Mouse (Mus musculus): ENCODE results near the gene Trir. TPM values are rescaled to one million over a fixed set of nuclear protein-coding genes. Genes with fewer than 3 reads are reported as not detected.

The Trir gene
- total and polyA plus RNA-seq, 2 experiments, result 69.5 to 94.1 TPM

- no peaks in the 10 kb centered on the region for H3K36me3 ChIP-seq (ENCODE audit: control insufficient read depth, insufficient read depth, low read length)
- peak; percentile 74 for DNase-seq (ENCODE audit: extremely low read depth, low read depth, low spot score)
- 1% methylated on average over 15 of the region's 15 CpGs for WGBS
Measured at GRCm38 (mm10) chr8:84989810-84990209, 36.8 kb upstream of the Trir start.

GRCm38 (mm10) chr8:84990349-84990748 lies 36.3 kb upstream of the Trir start, which contains the start of gene Hook2:
Hook2 (plus strand) TSS chr8:84990603.
- Histone ChIP-seq H3K4me3 (ENCODE audit: insufficient read depth, low read depth, low read length) (peak within 1 kb of the TSS; percentile 73), H3K79me2 (ENCODE audit: control insufficient read depth, insufficient read depth, low read length) (no peaks in the 10 kb centered on the region), H3K27me3 (ENCODE audit: control insufficient read depth, insufficient read depth, low read length) (no peaks in the 10 kb centered on the region), H3K9ac (ENCODE audit: low read depth, low read length) (peak within 1 kb of the TSS; percentile 85), H3K27ac (replicated peaks; ENCODE audit: insufficient read depth, low read depth, low read length) (peak within 1 kb of the TSS; percentile 86), H3K36me3 (ENCODE audit: control insufficient read depth, insufficient read depth, low read length) (no peaks in the 10 kb centered on the region), H3K4me1 (ENCODE audit: control insufficient read depth, insufficient read depth, low read length) (peaks cover 11% of the 10 kb centered on the region; the same call in 1 of the 2 replicates)
- DNase-seq (ENCODE audit: extremely low read depth, low read depth, low spot score), result peak; percentile 94
- peak; percentile 99 for TF ChIP-seq CTCF (IDR thresholded peaks at IDR 0.05; ENCODE audit: low read depth, low read length)
- peak; percentile 56; the same call in 1 of the 2 replicates for TF ChIP-seq POLR2A (IDR thresholded peaks at IDR 0.05; ENCODE audit: extremely low read depth, insufficient read depth, low read length)
- WGBS, result under 1% methylated on average over 28 of the region's 28 CpGs

More at GRCm38 (mm10) chr8:84989810-84990209, 36.8 kb upstream of the Trir start:
- Histone ChIP-seq H3K9ac (ENCODE audit: low read depth, low read length) (peak overlapping the region; percentile 68), H3K79me2 (ENCODE audit: control insufficient read depth, insufficient read depth, low read length) (no peaks in the 10 kb centered on the region), H3K4me3 (ENCODE audit: insufficient read depth, low read depth, low read length) (peak overlapping the region; percentile 36), H3K27me3 (ENCODE audit: control insufficient read depth, insufficient read depth, low read length) (no peaks in the 10 kb centered on the region), H3K27ac (replicated peaks; ENCODE audit: insufficient read depth, low read depth, low read length) (peak overlapping the region; percentile 86), H3K4me1 (ENCODE audit: control insufficient read depth, insufficient read depth, low read length) (peaks cover 11% of the 10 kb centered on the region; the same call in 1 of the 2 replicates)
- no peak for TF ChIP-seq POLR2A (IDR thresholded peaks at IDR 0.05; ENCODE audit: extremely low read depth, insufficient read depth, low read length)
- peak; percentile 91 for TF ChIP-seq CTCF (IDR thresholded peaks at IDR 0.05; ENCODE audit: low read depth, low read length)

- Histone ChIP-seq H3K79me2 (ENCODE audit: control insufficient read depth, insufficient read depth, low read length) (no peaks in the 10 kb centered on the region), H3K27me3 (ENCODE audit: control insufficient read depth, insufficient read depth, low read length) (no peaks in the 10 kb centered on the region), H3K9ac (ENCODE audit: low read depth, low read length) (peak overlapping the region; percentile 85), H3K4me1 (ENCODE audit: control insufficient read depth, insufficient read depth, low read length) (peaks cover 11% of the 10 kb centered on the region; the same call in 1 of the 2 replicates), H3K4me3 (ENCODE audit: insufficient read depth, low read depth, low read length) (peak overlapping the region; percentile 73), H3K36me3 (ENCODE audit: control insufficient read depth, insufficient read depth, low read length) (peaks cover 1% of the 10 kb centered on the region; the same call in 1 of the 2 replicates), H3K27ac (replicated peaks; ENCODE audit: insufficient read depth, low read depth, low read length) (peak overlapping the region; percentile 75)
- WGBS, result 6% methylated on average over 15 of the region's 15 CpGs
- TF ChIP-seq CTCF (IDR thresholded peaks at IDR 0.05; ENCODE audit: low read depth, low read length), result no peak
- TF ChIP-seq POLR2A (IDR thresholded peaks at IDR 0.05; ENCODE audit: extremely low read depth, insufficient read depth, low read length), result no peak
- peak; percentile 77 for DNase-seq (ENCODE audit: extremely low read depth, low read depth, low spot score)
Measured at GRCm38 (mm10) chr8:84990836-84991235, 35.8 kb upstream of the Trir start.

GRCm38 (mm10) chr8:84994375-84994774 lies 32.2 kb upstream of the Trir start:
- 94% methylated on average over 9 of the region's 9 CpGs for WGBS
- H3K79me2 ChIP-seq (ENCODE audit: control insufficient read depth, insufficient read depth, low read length), result no peaks in the 10 kb centered on the region
- TF ChIP-seq POLR2A (IDR thresholded peaks at IDR 0.05; ENCODE audit: extremely low read depth, insufficient read depth, low read length), result no peak
- TF ChIP-seq CTCF (IDR thresholded peaks at IDR 0.05; ENCODE audit: low read depth, low read length), result no peak
- no peak overlapping the region for H3K4me3 ChIP-seq (ENCODE audit: insufficient read depth, low read depth, low read length)
- DNase-seq (ENCODE audit: extremely low read depth, low read depth, low spot score), result no peak
- H3K9ac ChIP-seq (ENCODE audit: low read depth, low read length), result no peak overlapping the region
- no peaks in the 10 kb centered on the region for H3K27me3 ChIP-seq (ENCODE audit: control insufficient read depth, insufficient read depth, low read length)
- H3K4me1 ChIP-seq (ENCODE audit: control insufficient read depth, insufficient read depth, low read length), result peaks cover 3% of the 10 kb centered on the region; the same call in 1 of the 2 replicates
- peaks cover 3% of the 10 kb centered on the region; the same call in 1 of the 2 replicates for H3K36me3 ChIP-seq (ENCODE audit: control insufficient read depth, insufficient read depth, low read length)
- no peak overlapping the region for H3K27ac ChIP-seq (replicated peaks; ENCODE audit: insufficient read depth, low read depth, low read length)

GRCm38 (mm10) chr8:84995680-84996079 lies 30.9 kb upstream of the Trir start:
- peaks cover 3% of the 10 kb centered on the region; the same call in 1 of the 2 replicates for H3K4me1 ChIP-seq (ENCODE audit: control insufficient read depth, insufficient read depth, low read length)
- peaks cover 3% of the 10 kb centered on the region; the same call in 1 of the 2 replicates for H3K36me3 ChIP-seq (ENCODE audit: control insufficient read depth, insufficient read depth, low read length)
- no peak overlapping the region for H3K27ac ChIP-seq (replicated peaks; ENCODE audit: insufficient read depth, low read depth, low read length)
- no peaks in the 10 kb centered on the region for H3K27me3 ChIP-seq (ENCODE audit: control insufficient read depth, insufficient read depth, low read length)
- TF ChIP-seq CTCF (IDR thresholded peaks at IDR 0.05; ENCODE audit: low read depth, low read length) (no peak), POLR2A (IDR thresholded peaks at IDR 0.05; ENCODE audit: extremely low read depth, insufficient read depth, low read length) (no peak)
- no peak for DNase-seq (ENCODE audit: extremely low read depth, low read depth, low spot score)
- H3K79me2 ChIP-seq (ENCODE audit: control insufficient read depth, insufficient read depth, low read length), result no peaks in the 10 kb centered on the region
- 81% methylated on average over 25 of the region's 25 CpGs for WGBS
- H3K9ac ChIP-seq (ENCODE audit: low read depth, low read length), result no peak overlapping the region
- H3K4me3 ChIP-seq (ENCODE audit: insufficient read depth, low read depth, low read length), result no peak overlapping the region

GRCm38 (mm10) chr8:84996978-84997377 lies 29.6 kb upstream of the Trir start:
- Histone ChIP-seq H3K9ac (ENCODE audit: low read depth, low read length) (no peak overlapping the region), H3K4me1 (ENCODE audit: control insufficient read depth, insufficient read depth, low read length) (no peaks in the 10 kb centered on the region; the same call in 1 of the 2 replicates), H3K27ac (replicated peaks; ENCODE audit: insufficient read depth, low read depth, low read length) (no peak overlapping the region), H3K79me2 (ENCODE audit: control insufficient read depth, insufficient read depth, low read length) (no peaks in the 10 kb centered on the region), H3K4me3 (ENCODE audit: insufficient read depth, low read depth, low read length) (no peak overlapping the region), H3K36me3 (ENCODE audit: control insufficient read depth, insufficient read depth, low read length) (peaks cover 3% of the 10 kb centered on the region; the same call in 1 of the 2 replicates), H3K27me3 (ENCODE audit: control insufficient read depth, insufficient read depth, low read length) (no peaks in the 10 kb centered on the region)
- WGBS, result 92% methylated on average over 5 of the region's 5 CpGs
- DNase-seq (ENCODE audit: extremely low read depth, low read depth, low spot score), result no peak
- TF ChIP-seq CTCF (IDR thresholded peaks at IDR 0.05; ENCODE audit: low read depth, low read length), result no peak
- no peak for TF ChIP-seq POLR2A (IDR thresholded peaks at IDR 0.05; ENCODE audit: extremely low read depth, insufficient read depth, low read length)
